Comparison of ENCODE assay signal across 8 mouse cellular contexts in genomic region chr2:122753739-122754343, GRCm38 (mm10). TPM values are rescaled to one million over a fixed set of nuclear protein-coding genes. Genes with fewer than 3 reads are reported as not detected.
A peak's percentile ranks its signal among the peaks of the same experiment; 100 is the strongest.
DNase-seq lines count a peak whose midpoint lies in the region; ATAC-seq and TF ChIP-seq lines count a peak whose summit lies in the region.

No protein-coding gene starts in this region.

- peak; percentile 97 for TF ChIP-seq CTCF in forebrain, postnatal 0 days (IDR thresholded peaks at IDR 0.05; ENCODE audit: low read depth)

- no peaks in the 10 kb centered on the region; the same call in 1 of the 2 replicates for H3K27me3 ChIP-seq in forebrain, postnatal 0 days (ENCODE audit: insufficient read depth, low read length)
- H3K27me3 ChIP-seq in limb, embryonic 14.5 days (ENCODE audit: control insufficient read depth, insufficient read depth, low read length) = no peaks in the 10 kb centered on the region
- no peaks in the 10 kb centered on the region for H3K27me3 ChIP-seq in neural tube, embryonic 11.5 days (ENCODE audit: control insufficient read depth, insufficient read depth, low read length)

- TF ChIP-seq POLR2A in limb, embryonic 14.5 days (IDR thresholded peaks at IDR 0.05; ENCODE audit: borderline replicate concordance, extremely low read depth, insufficient read depth, insufficient read length) = no peak

- no peak overlapping the region for H3K4me3 ChIP-seq in ES-E14 (ENCODE audit: insufficient read depth in 1 of 2, low read depth in 1 of 2, low read length in 2 of 2, poor library complexity in 1 of 2, severe bottlenecking in 1 of 2)
- H3K4me3 ChIP-seq in forebrain, postnatal 0 days (ENCODE audit: low read depth, low read length) = no peak overlapping the region
- no peak overlapping the region for H3K4me3 ChIP-seq in limb, embryonic 14.5 days (replicated peaks; ENCODE audit: low read length)
- no peak overlapping the region for H3K4me3 ChIP-seq in neural tube, embryonic 11.5 days (ENCODE audit: low read depth, low read length)

- H3K9me3 ChIP-seq in ES-E14 (ENCODE audit: control insufficient read depth, insufficient read depth, low read depth, low read length) = no peaks in the 10 kb centered on the region
- H3K9me3 ChIP-seq in forebrain, postnatal 0 days (ENCODE audit: low read length) = no peaks in the 10 kb centered on the region
- H3K9me3 ChIP-seq in limb, embryonic 14.5 days (ENCODE audit: control insufficient read depth, low read length) = no peaks in the 10 kb centered on the region
- H3K9me3 ChIP-seq in neural tube, embryonic 11.5 days (ENCODE audit: control insufficient read depth, low read length) = no peaks in the 10 kb centered on the region

- ATAC-seq in forebrain, postnatal 0 days = peak; percentile 79
- 0 out of 2 replicates have a peak, but pooled peaks have one; percentile 30 for ATAC-seq in limb, embryonic 14.5 days (ENCODE audit: low FRiP score, low read depth)
- ATAC-seq in neural tube, embryonic 11.5 days (ENCODE audit: insufficient read depth, low FRiP score, low TSS enrichment) = peak; percentile 38; the same call in 1 of the 2 replicates

- no peaks in the 10 kb centered on the region for H3K4me1 ChIP-seq in ES-E14 (ENCODE audit: control insufficient read depth in 2 of 2, insufficient read depth in 2 of 2, low read length in 2 of 2, poor library complexity in 1 of 2)
- no peaks in the 10 kb centered on the region for H3K4me1 ChIP-seq in forebrain, postnatal 0 days (ENCODE audit: insufficient read depth)
- no peaks in the 10 kb centered on the region for H3K4me1 ChIP-seq in limb, embryonic 14.5 days (ENCODE audit: control insufficient read depth, insufficient read depth, low read length)
- H3K4me1 ChIP-seq in neural tube, embryonic 11.5 days (ENCODE audit: control insufficient read depth, insufficient read depth, low read length) = no peaks in the 10 kb centered on the region

- WGBS in forebrain, postnatal 0 days = 14% methylated on average over 7 of the region's 7 CpGs
- 17% methylated on average over 7 of the region's 7 CpGs for WGBS in limb, embryonic 14.5 days
- 19% methylated on average over 7 of the region's 7 CpGs for WGBS in neural tube, embryonic 11.5 days

- H3K27ac ChIP-seq in ES-E14 (ENCODE audit: insufficient read depth, low read depth, low read length, poor library complexity, severe bottlenecking) = no peak overlapping the region
- H3K27ac ChIP-seq in forebrain, postnatal 0 days (ENCODE audit: low read depth, low read length) = no peak overlapping the region
- no peak overlapping the region for H3K27ac ChIP-seq in limb, embryonic 14.5 days (replicated peaks; ENCODE audit: low read depth, low read length)
- H3K27ac ChIP-seq in neural tube, embryonic 11.5 days (ENCODE audit: low read depth, low read length) = no peak overlapping the region

- no peak overlapping the region for H3K9ac ChIP-seq in ES-E14 (ENCODE audit: insufficient read depth, low read depth, low read length, poor library complexity, severe bottlenecking)
- H3K9ac ChIP-seq in forebrain, postnatal 0 days = no peak overlapping the region
- H3K9ac ChIP-seq in limb, embryonic 14.5 days (ENCODE audit: low read depth, low read length, severe bottlenecking) = no peak overlapping the region
- H3K9ac ChIP-seq in neural tube, embryonic 11.5 days (ENCODE audit: low read length) = no peak overlapping the region

- DNase-seq in 3134 (ENCODE audit: extremely low read depth, insufficient read length, low spot score) = peak; percentile 14
- DNase-seq in ES-E14 (ENCODE audit: low read depth, low spot score) = peak; percentile 22
- DNase-seq in cerebellum, adult 11-12 months = peak; percentile 49
- peak; percentile 92 for DNase-seq in forebrain, postnatal 0 days
- peak; percentile 27 to 66 for DNase-seq in kidney, adult 8-10 months
- peak; percentile 74 for DNase-seq in limb, embryonic 14.5 days (ENCODE audit: low spot score)
- DNase-seq in neural tube, embryonic 11.5 days (ENCODE audit: low spot score) = peak; percentile 78
- peak; percentile 32 to 71 for DNase-seq in thymus, postnatal 10 days (ENCODE audit: low spot score in 2 of 2)

- 0 out of 2 replicates have a peak overlapping the region, but pooled peaks have one; percentile 23 for H3K4me2 ChIP-seq in forebrain, postnatal 0 days (ENCODE audit: low read depth)
- no peak overlapping the region for H3K4me2 ChIP-seq in limb, embryonic 14.5 days (replicated peaks; ENCODE audit: low read depth, low read length, severe bottlenecking)
- H3K4me2 ChIP-seq in neural tube, embryonic 11.5 days (ENCODE audit: low read depth) = no peak overlapping the region

- no peaks in the 10 kb centered on the region for H3K36me3 ChIP-seq in ES-E14 (ENCODE audit: control insufficient read depth, insufficient read depth, low read length, poor library complexity, severe bottlenecking)
- H3K36me3 ChIP-seq in forebrain, postnatal 0 days (ENCODE audit: insufficient read depth) = no peaks in the 10 kb centered on the region
- H3K36me3 ChIP-seq in limb, embryonic 14.5 days (ENCODE audit: control insufficient read depth, insufficient read depth, low read length) = no peaks in the 10 kb centered on the region
- no peaks in the 10 kb centered on the region for H3K36me3 ChIP-seq in neural tube, embryonic 11.5 days (ENCODE audit: control insufficient read depth, insufficient read depth, low read length)

- in situ Hi-C loops in ES-E14 (cut with MboI; ENCODE audit: low sequenced_read_pairs in 2 of 2, unreplicated experiment in 2 of 2) = loop anchor here in 1 of 2 experiments (10.0 kb wide), 1 partner anchor 179 kb away; no protein-coding TSS in a partner anchor

TF ChIP-seq in ES-E14, 5 proteins besides CTCF, POLR2A, EP300 and RAD21:
- no peak for TF ChIP-seq ZNF384 (IDR thresholded peaks at IDR 0.05; ENCODE audit: low read depth, low read length)
- TF ChIP-seq ZC3H11A (IDR thresholded peaks at IDR 0.05; ENCODE audit: borderline replicate concordance, low read depth, low read length) = peak; percentile 39; the same call in 1 of the 2 replicates

RNA-seq across cellular contexts. Expression of gene Sqor, which starts 11.2 kb away (rescaled TPM):
- total RNA-seq in ES-E14 (2012; rRNA removed) = 0.26 and 1.3 TPM in 2 replicates
- 3.1 and 4.9 TPM in 2 replicates for total RNA-seq in forebrain, postnatal 0 days (2014; rRNA removed)
- polyA plus RNA-seq in forebrain, postnatal 0 days (2015; fragmentation: Nextera tagmentation; extraction: Ambion mirVana) = 3.4 and 3.6 TPM in 2 replicates
- 3.6 and 4.1 TPM in 2 replicates for polyA plus RNA-seq in limb, embryonic 14.5 days (2012; rRNA removed)
- polyA plus RNA-seq in limb, embryonic 14.5 days (2014; fragmentation: Nextera tagmentation; extraction: Ambion mirVana) = 5.7 and 7.7 TPM in 2 replicates
- polyA plus RNA-seq in neural tube, embryonic 11.5 days (2014; fragmentation: Nextera tagmentation; extraction: Ambion mirVana) = 1.6 and 3.1 TPM in 2 replicates

RNA-seq across cellular contexts. Expression of gene Bloc1s6, which starts 15.5 kb away (rescaled TPM):
- total RNA-seq in ES-E14 (2012; rRNA removed) = 7.1 and 11.6 TPM in 2 replicates
- 60.0 and 78.6 TPM in 2 replicates for total RNA-seq in forebrain, postnatal 0 days (2014; rRNA removed)
- 90.6 and 106 TPM in 2 replicates for polyA plus RNA-seq in forebrain, postnatal 0 days (2015; fragmentation: Nextera tagmentation; extraction: Ambion mirVana)
- 38.5 and 52.4 TPM in 2 replicates for polyA plus RNA-seq in limb, embryonic 14.5 days (2012; rRNA removed)
- 40.6 and 43.6 TPM in 2 replicates for polyA plus RNA-seq in limb, embryonic 14.5 days (2014; fragmentation: Nextera tagmentation; extraction: Ambion mirVana)
- 67.4 and 77.3 TPM in 2 replicates for polyA plus RNA-seq in neural tube, embryonic 11.5 days (2014; fragmentation: Nextera tagmentation; extraction: Ambion mirVana)

RNA-seq across cellular contexts. Expression of gene Slc30a4, which starts 51.4 kb away (rescaled TPM):
- 5.7 and 8.6 TPM in 2 replicates for total RNA-seq in ES-E14 (2012; rRNA removed)
- total RNA-seq in forebrain, postnatal 0 days (2014; rRNA removed) = 52.5 and 53.9 TPM in 2 replicates
- polyA plus RNA-seq in forebrain, postnatal 0 days (2015; fragmentation: Nextera tagmentation; extraction: Ambion mirVana) = 8.7 and 9.1 TPM in 2 replicates
- polyA plus RNA-seq in limb, embryonic 14.5 days (2012; rRNA removed) = 13.6 and 13.8 TPM in 2 replicates
- polyA plus RNA-seq in limb, embryonic 14.5 days (2014; fragmentation: Nextera tagmentation; extraction: Ambion mirVana) = 18.4 and 20.1 TPM in 2 replicates
- polyA plus RNA-seq in neural tube, embryonic 11.5 days (2014; fragmentation: Nextera tagmentation; extraction: Ambion mirVana) = 10.1 and 10.3 TPM in 2 replicates

Comparison
In these comparisons a context has a peak if more than half of its experiments do, and no peak if none do; other contexts are left out.
1. DNase-seq: peak in every context shown above with its lines; median percentile 92 in forebrain, postnatal 0 days; 78 in neural tube, embryonic 11.5 days; 74 in limb, embryonic 14.5 days; 52 in thymus, postnatal 10 days; 49 in cerebellum, adult 11-12 months; 46 in kidney, adult 8-10 months; 22 in ES-E14; 14 in 3134.